Comparison of ENCODE assay signal across 14 mouse cellular contexts in genomic region chr12:111438850-111439249, GRCm38 (mm10). TPM values are rescaled to one million over a fixed set of nuclear protein-coding genes. Genes with fewer than 3 reads are reported as not detected.
"Had no signal": no experiment of that assay in that cellular context is flagged by ENCODE, and none has a peak within 500 bp of the region (broad histone marks: within the 10 kb centered on the region; RNA-seq: fewer than 3 reads in every experiment).

No protein-coding gene starts in this region.

- ATAC-seq: midbrain, embryonic 13.5 days had no signal

- DNase-seq: kidney, adult 18-20 months; kidney, postnatal 14 days; lung, embryonic 14.5 days; lung, postnatal 10 days; spleen, adult 18-20 months; thymus, adult 18-20 months; thymus, postnatal 14 days had no signal

- H3K36me3 ChIP-seq: kidney, embryonic 15.5 days; limb, embryonic 15.5 days; midbrain, embryonic 13.5 days; neural tube, embryonic 12.5 days had no signal

- H3K9ac ChIP-seq: kidney, embryonic 15.5 days; limb, embryonic 15.5 days; lung, embryonic 14.5 days; midbrain, embryonic 13.5 days; neural tube, embryonic 12.5 days had no signal

- H3K9me3 ChIP-seq: kidney, embryonic 15.5 days; limb, embryonic 15.5 days; midbrain, embryonic 13.5 days; neural tube, embryonic 12.5 days had no signal

- H3K4me2 ChIP-seq: kidney, embryonic 15.5 days; limb, embryonic 15.5 days; lung, embryonic 14.5 days; midbrain, embryonic 13.5 days; neural tube, embryonic 12.5 days had no signal

- H3K4me3 ChIP-seq: kidney, embryonic 15.5 days; left cerebral cortex, adult 2 months; limb, embryonic 15.5 days; midbrain, embryonic 13.5 days; neural tube, embryonic 12.5 days had no signal

- H3K27ac ChIP-seq: kidney, embryonic 15.5 days; left cerebral cortex, adult 2 months; limb, embryonic 15.5 days; midbrain, embryonic 13.5 days; neural tube, embryonic 12.5 days had no signal

RNA-seq across cellular contexts. Expression of gene Exoc3l4, which starts 22.0 kb away (rescaled TPM):
- total RNA-seq: neutrophil, adult 5-6 weeks had no signal

RNA-seq across cellular contexts. Expression of gene Lbhd2, which starts 32.2 kb away (rescaled TPM):
- total RNA-seq: neutrophil, adult 5-6 weeks had no signal
- polyA plus RNA-seq: midbrain, embryonic 13.5 days had no signal

RNA-seq across cellular contexts. Expression of gene Gm266, which starts 46.8 kb away (rescaled TPM):
- total RNA-seq: megakaryocyte progenitor cell, adult 5-6 weeks; neutrophil, adult 5-6 weeks had no signal
